Mouse (Mus musculus) CH12.LX (cell line): ENCODE measurements at regions not wholly inside any gene's neighbourhood (a gene's known extent, or its start where the extent isn't known, plus 50 kb on each side); places are given as distances from the start of the nearest gene placed in this dataset.
A peak's percentile ranks its signal among the peaks of the same experiment; 100 is the strongest.

Source experiments
- DNase-seq: peaks from one replicate; pipeline ENCODE4 v3.0.0-alpha.2; 2013; ENCODE audit errors: extremely low read depth
- H3K27ac ChIP-seq: 2 replicates; pipeline ENCODE4 v1.5.1; 2012; ENCODE audit warnings: low read depth, mild to moderate bottlenecking, control low read depth, moderate library complexity; ENCODE audit not compliant: insufficient read depth
- H3K27me3 ChIP-seq: replicated peaks from 2 replicates; pipeline ENCODE3; 2012; ENCODE audit warnings: inconsistent platforms
- H3K36me3 ChIP-seq, 2 experiments: replicated peaks in 1 of 2; 2 replicates each; pipeline versions ENCODE3 to v1.6.1; 2012; ENCODE audit warnings: inconsistent platforms in 1 of 2, low read length in 1 of 2, mild to moderate bottlenecking in 1 of 2, mixed read lengths in 1 of 2, moderate library complexity in 1 of 2; ENCODE audit not compliant: control insufficient read depth in 1 of 2, insufficient read depth in 1 of 2
- H3K4me1 ChIP-seq, 2 experiments: 2 replicates each; pipeline ENCODE4 v1.6.1; 2012; ENCODE audit warnings: inconsistent platforms in 1 of 2, moderate library complexity in 1 of 2; ENCODE audit not compliant: insufficient read depth in 2 of 2, control insufficient read depth in 1 of 2
- H3K4me2 ChIP-seq: 2 replicates; pipeline ENCODE4 v1.6.1; 2012; ENCODE audit warnings: low read depth, mild to moderate bottlenecking, control low read depth; ENCODE audit not compliant: poor library complexity, insufficient read depth, severe bottlenecking
- H3K4me3 ChIP-seq, 3 experiments: fragments of 150-350 bp in 1 of 3; sonication (generic) in 1 of 3; replicated peaks in 1 of 3; 2 replicates each; pipeline versions ENCODE3 to v1.5.1; 2011 to 2012; ENCODE audit warnings: low read depth in 2 of 3, low read length in 2 of 3, mild to moderate bottlenecking in 2 of 3, moderate library complexity in 2 of 3, control low read depth in 1 of 3, improper control_type of control experiment in 1 of 3, inconsistent platforms in 1 of 3, mixed read lengths in 1 of 3; ENCODE audit not compliant: poor library complexity in 1 of 3
- H3K79me2 ChIP-seq: replicated peaks from 2 replicates; pipeline ENCODE4 v1.6.1; 2012; ENCODE audit warnings: mild to moderate bottlenecking, moderate library complexity; ENCODE audit not compliant: control insufficient read depth, poor library complexity, insufficient read depth, severe bottlenecking; ENCODE audit errors: extremely low read depth
- H3K9ac ChIP-seq: 2 replicates; pipeline ENCODE4 v1.6.1; 2012; ENCODE audit warnings: low read depth, mild to moderate bottlenecking, control low read depth, moderate library complexity; ENCODE audit not compliant: insufficient read depth
- H3K9me3 ChIP-seq: replicated peaks from 2 replicates; pipeline ENCODE3; 2012; ENCODE audit warnings: low read length, inconsistent platforms, mixed read lengths
- BHLHE40 ChIP-seq: IDR thresholded peaks from 2 replicates; pipeline ENCODE4 v1.6.1; 2011; ENCODE audit warnings: mild to moderate bottlenecking, low read depth, low read length, improper control_type of control experiment
- CHD1 ChIP-seq: IDR thresholded peaks from 2 replicates; pipeline ENCODE4 v1.6.1; 2012; ENCODE audit warnings: low read depth, low read length, improper control_type of control experiment, inconsistent platforms
- CHD2 ChIP-seq: IDR thresholded peaks from 2 replicates; pipeline ENCODE4 v1.6.1; 2011; ENCODE audit warnings: low read length, improper control_type of control experiment
- CTCF ChIP-seq, 2 experiments: IDR thresholded peaks in 1 of 2; conservative IDR thresholded peaks in 1 of 2; 2 replicates each; pipeline ENCODE4 v1.5.1; 2011 to 2012; ENCODE audit warnings: low read depth in 2 of 2, low read length in 2 of 2, improper control_type of control experiment in 1 of 2, inconsistent platforms in 1 of 2, mild to moderate bottlenecking in 1 of 2, moderate library complexity in 1 of 2
- ELF1 ChIP-seq: IDR thresholded peaks from 2 replicates; pipeline ENCODE4 v1.6.1; 2014; ENCODE audit warnings: low read depth, mild to moderate bottlenecking, inconsistent platforms, low read length, improper control_type of control experiment
- ETS1 ChIP-seq: conservative IDR thresholded peaks from 2 replicates; pipeline ENCODE4 v1.6.1; 2012; ENCODE audit warnings: low read depth, mild to moderate bottlenecking, inconsistent platforms, low read length, improper control_type of control experiment, moderate library complexity
- HCFC1 ChIP-seq: IDR thresholded peaks from 2 replicates; pipeline ENCODE4 v1.6.1; 2012; ENCODE audit warnings: low read depth, mild to moderate bottlenecking, inconsistent platforms, low read length, improper control_type of control experiment
- IRF4 ChIP-seq: IDR thresholded peaks from 2 replicates; pipeline ENCODE4 v1.6.1; 2014; ENCODE audit warnings: low read depth, mild to moderate bottlenecking, inconsistent platforms, low read length, improper control_type of control experiment
- JUND ChIP-seq: conservative IDR thresholded peaks from 2 replicates; pipeline ENCODE4 v1.6.1; 2011; ENCODE audit warnings: low read depth, low read length, improper control_type of control experiment
- KAT2A ChIP-seq: IDR thresholded peaks from 2 replicates; pipeline ENCODE4 v1.6.1; 2012; ENCODE audit warnings: low read length, improper control_type of control experiment, inconsistent platforms; ENCODE audit not compliant: insufficient replicate concordance
- MAFK ChIP-seq: IDR thresholded peaks from 2 replicates; pipeline ENCODE4 v1.6.1; 2011; ENCODE audit warnings: low read length, improper control_type of control experiment; ENCODE audit not compliant: insufficient replicate concordance
- MXI1 ChIP-seq: IDR thresholded peaks from 2 replicates; pipeline ENCODE4 v1.6.1; 2011; ENCODE audit warnings: mild to moderate bottlenecking, low read depth, low read length, improper control_type of control experiment
- NELFE ChIP-seq: IDR thresholded peaks from 2 replicates; pipeline ENCODE4 v1.6.1; 2011; ENCODE audit warnings: low read depth, low read length, improper control_type of control experiment
- NRF1 ChIP-seq: IDR thresholded peaks from 2 replicates; pipeline ENCODE4 v1.6.1; 2014; ENCODE audit warnings: low read depth, mild to moderate bottlenecking, inconsistent platforms, low read length, improper control_type of control experiment, moderate library complexity
- POLR2A ChIP-seq: IDR thresholded peaks from 2 replicates; pipeline ENCODE4 v1.6.1; 2011; ENCODE audit warnings: low read depth, mild to moderate bottlenecking, improper control_type of control experiment, low read length
- POLR2AphosphoS2 ChIP-seq: IDR thresholded peaks from 2 replicates; pipeline ENCODE4 v1.6.1; 2011; ENCODE audit warnings: low read depth, low read length, improper control_type of control experiment
- RAD21 ChIP-seq: IDR thresholded peaks from 2 replicates; pipeline ENCODE4 v1.6.1; 2011; ENCODE audit warnings: low read depth, mild to moderate bottlenecking, low read length, improper control_type of control experiment, moderate library complexity
- SIN3A ChIP-seq: IDR thresholded peaks from 2 replicates; pipeline ENCODE4 v1.6.1; 2012; ENCODE audit warnings: low read length, improper control_type of control experiment, inconsistent platforms
- SMC3 ChIP-seq: IDR thresholded peaks from 2 replicates; pipeline ENCODE4 v1.6.1; 2011; ENCODE audit warnings: low read depth, low read length, improper control_type of control experiment
- TCF12 ChIP-seq: IDR thresholded peaks from 2 replicates; pipeline ENCODE4 v1.6.1; 2014; ENCODE audit warnings: low read depth, mild to moderate bottlenecking, inconsistent platforms, low read length, improper control_type of control experiment
- USF1 ChIP-seq: IDR thresholded peaks from 2 replicates; pipeline ENCODE4 v1.6.1; 2014; ENCODE audit warnings: low read depth, mild to moderate bottlenecking, inconsistent platforms, low read length, improper control_type of control experiment
- USF2 ChIP-seq: conservative IDR thresholded peaks from 2 replicates; pipeline ENCODE4 v1.6.1; 2011; ENCODE audit warnings: low read depth, low read length, improper control_type of control experiment
- ZMIZ1 ChIP-seq: IDR thresholded peaks from 2 replicates; pipeline ENCODE4 v1.6.1; 2012; ENCODE audit warnings: low read depth, mild to moderate bottlenecking, inconsistent platforms, low read length, improper control_type of control experiment
- ZNF384 ChIP-seq: IDR thresholded peaks from 2 replicates; pipeline ENCODE4 v1.6.1; 2012; ENCODE audit warnings: low read depth, low read length, improper control_type of control experiment, inconsistent platforms
- dilution Hi-C: fragments of 300-500 bp; cut with MboI; formaldehyde crosslinking; loops from 2 replicates; pipeline ENCODE4 v1.14.3; 2020; ENCODE audit warnings: low sequenced_read_pairs; ENCODE audit not compliant: extremely low pct_unique_long_range_greater_than_20kb, extremely low pct_ligation_motif_present
- in situ Hi-C: fragments of 300-500 bp; cut with MboI; formaldehyde crosslinking; loops from 3 replicates; pipeline ENCODE4 v1.14.3; 2019; ENCODE audit warnings: low sequenced_read_pairs, low pct_ligation_motif_present, low pct_unique_long_range_greater_than_20kb, mixed read lengths

- Histone ChIP-seq H3K9ac (no peak overlapping the region), H3K4me2 (no peak overlapping the region), H3K79me2 (no peaks in the 10 kb centered on the region), H3K36me3 (no peaks in the 10 kb centered on the region), H3K4me1 (no peaks in the 10 kb centered on the region), H3K27me3 (no peaks in the 10 kb centered on the region), H3K9me3 (no peaks in the 10 kb centered on the region), H3K27ac (no peak overlapping the region), H3K4me3 (no peak overlapping the region)
- peak; percentile 26 for DNase-seq
- TF ChIP-seq POLR2AphosphoS2: no peak
- peak; percentile 47 for TF ChIP-seq SMC3
- no peak for TF ChIP-seq NRF1
- TF ChIP-seq CTCF (conservative IDR thresholded peaks at IDR 0.05 in 1 of 2, IDR thresholded peaks at IDR 0.05 in 1 of 2; ENCODE audit: low read depth in 2 of 2, low read length in 2 of 2): peak in 1 of 2 experiments; percentile 72; a peak in 3 of 4 replicates
- TF ChIP-seq RAD21: peak; percentile 83
- TF ChIP-seq USF1: no peak
- dilution Hi-C loops: no loop called here
- in situ Hi-C loops: no loop called here
Observed at GRCm38 (mm10) chr12:51188229-51188628, 159.6 kb upstream of the G2e3 start.

- no peaks in the 10 kb centered on the region for H3K36me3 ChIP-seq
- H3K27ac ChIP-seq: no peak overlapping the region
- no peaks in the 10 kb centered on the region for H3K4me1 ChIP-seq
- no peaks in the 10 kb centered on the region for H3K9me3 ChIP-seq
- in situ Hi-C loops: no loop called here
- H3K9ac ChIP-seq: no peak overlapping the region
- no peak for DNase-seq
- no peaks in the 10 kb centered on the region for H3K79me2 ChIP-seq
- dilution Hi-C loops: no loop called here
- H3K4me2 ChIP-seq: no peak overlapping the region
- no peak overlapping the region for H3K4me3 ChIP-seq
- TF ChIP-seq USF1 (no peak), POLR2A (no peak), USF2 (no peak), ZMIZ1 (no peak), MAFK (no peak), MXI1 (no peak), KAT2A (no peak), HCFC1 (no peak), CHD2 (no peak), JUND (no peak)
- no peaks in the 10 kb centered on the region for H3K27me3 ChIP-seq
Observed at GRCm38 (mm10) chr12:51187726-51188125, 160.1 kb upstream of the G2e3 start.

GRCm38 (mm10) chr12:51185751-51186150, 162.1 kb upstream of the G2e3 start:
- TF ChIP-seq NELFE (no peak), SIN3A (no peak), BHLHE40 (no peak), ETS1 (no peak), TCF12 (no peak), RAD21 (no peak), ZMIZ1 (no peak), JUND (no peak), ELF1 (no peak), POLR2A (no peak), CHD1 (no peak), SMC3 (no peak), IRF4 (no peak), ZNF384 (no peak)
- no peak overlapping the region for H3K27ac ChIP-seq

More at GRCm38 (mm10) chr12:51185751-51186150, 162.1 kb upstream of the G2e3 start:
- Histone ChIP-seq H3K4me2 (no peak overlapping the region), H3K79me2 (no peaks in the 10 kb centered on the region), H3K9me3 (no peaks in the 10 kb centered on the region), H3K36me3 (no peaks in the 10 kb centered on the region), H3K27me3 (no peaks in the 10 kb centered on the region), H3K9ac (no peak overlapping the region), H3K4me3 (no peak overlapping the region), H3K4me1 (no peaks in the 10 kb centered on the region)
- in situ Hi-C loops (no loop called here), dilution Hi-C loops (no loop called here)
- no peak for DNase-seq
